Mouse (Mus musculus) E14TG2a.4 (cell line): ENCODE data around the gene Tpm1.

Experiments
- CTCF ChIP-seq: conservative IDR thresholded peaks from 2 replicates; pipeline ENCODE4 v1.5.1; 2014; ENCODE audit warnings: low read length
- POU5F1 ChIP-seq: IDR thresholded peaks from 2 replicates; pipeline ENCODE4 v1.6.1; 2014; ENCODE audit warnings: low read length, borderline replicate concordance

DNA sequence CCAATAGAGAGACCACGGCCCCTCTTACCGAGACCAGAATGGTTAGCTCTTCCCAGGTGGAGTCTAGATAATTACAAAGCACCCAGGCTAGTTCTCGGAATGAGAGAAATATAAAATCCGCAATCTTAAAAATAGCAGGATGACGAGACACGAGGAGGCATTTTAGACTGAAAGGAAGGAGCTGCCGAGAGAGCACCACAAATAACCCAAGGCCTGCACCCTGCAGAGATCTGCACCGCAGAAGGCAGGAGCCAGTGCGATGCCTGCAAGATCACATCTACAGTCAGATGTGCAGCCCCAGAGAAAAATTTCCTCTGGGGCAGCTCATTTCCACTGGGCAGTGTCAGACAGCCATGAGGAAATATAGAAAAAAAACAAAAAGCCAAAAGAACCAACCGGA lies 16.2 kb downstream of the Tpm1 start:
- TF ChIP-seq CTCF: no peak
- TF ChIP-seq POU5F1: no peak
